In genomic region chr11:117384897-117385296, GRCm38 (mm10) we compare ENCODE assay signal across 8 mouse cellular contexts.
DNase-seq lines count a peak whose midpoint lies in the region; ATAC-seq and TF ChIP-seq lines count a peak whose summit lies in the region.

No protein-coding gene starts in this region.

- no peaks in the 10 kb centered on the region for H3K36me3 ChIP-seq in embryonic facial prominence, embryonic 13.5 days
- no peaks in the 10 kb centered on the region for H3K36me3 ChIP-seq in heart, adult 2 months (ENCODE audit: control insufficient read depth, insufficient read depth, low read length)
- H3K36me3 ChIP-seq in kidney, adult 2 months (ENCODE audit: control insufficient read depth, insufficient read depth, low read length), result no peaks in the 10 kb centered on the region
- no peaks in the 10 kb centered on the region for H3K36me3 ChIP-seq in limb, embryonic 11.5 days (ENCODE audit: control insufficient read depth, insufficient read depth, low read length)
- H3K36me3 ChIP-seq in midbrain, postnatal 0 days (ENCODE audit: insufficient read depth, low read length), result no peaks in the 10 kb centered on the region

- peak; percentile 82 for TF ChIP-seq EP300 in heart, adult 2 months (IDR thresholded peaks at IDR 0.05; ENCODE audit: insufficient read depth, low read depth, low read length)

- intact Hi-C loops in heart, adult 2 months (cut with DNase I), result loop anchor here (2.0 to 5.0 kb wide), 4 partner anchors 222 to 440 kb away; partner anchors contain the start of genes Afmid and Tnrc6c

- H3K4me2 ChIP-seq in embryonic facial prominence, embryonic 13.5 days, result peak overlapping the region; percentile 44
- no peak overlapping the region for H3K4me2 ChIP-seq in limb, embryonic 11.5 days (ENCODE audit: low read depth, severe bottlenecking)
- no peak overlapping the region for H3K4me2 ChIP-seq in midbrain, postnatal 0 days (ENCODE audit: low read depth, low read length, poor library complexity, severe bottlenecking)

- H3K27ac ChIP-seq in embryonic facial prominence, embryonic 13.5 days, result no peak overlapping the region
- no peak overlapping the region for H3K27ac ChIP-seq in heart, adult 2 months
- no peak overlapping the region for H3K27ac ChIP-seq in kidney, adult 2 months (ENCODE audit: insufficient read depth, low read depth, low read length)
- H3K27ac ChIP-seq in limb, embryonic 11.5 days (replicated peaks; ENCODE audit: low read depth, low read length), result no peak overlapping the region
- no peak overlapping the region for H3K27ac ChIP-seq in midbrain, postnatal 0 days (ENCODE audit: low read depth, low read length)

- no peak overlapping the region for H3K9ac ChIP-seq in embryonic facial prominence, embryonic 13.5 days
- H3K9ac ChIP-seq in heart, adult 2 months (ENCODE audit: low read depth, low read length), result no peak overlapping the region
- H3K9ac ChIP-seq in limb, embryonic 11.5 days (ENCODE audit: low read length), result no peak overlapping the region
- no peak overlapping the region for H3K9ac ChIP-seq in midbrain, postnatal 0 days (replicated peaks; ENCODE audit: low read length, poor library complexity, severe bottlenecking)

- TF ChIP-seq POLR2A in heart, adult 2 months (IDR thresholded peaks at IDR 0.05; ENCODE audit: insufficient read depth, low read depth, low read length), result no peak
- no peak for TF ChIP-seq POLR2A in kidney, adult 2 months (IDR thresholded peaks at IDR 0.05; ENCODE audit: low read depth, low read length)

- H3K4me1 ChIP-seq in embryonic facial prominence, embryonic 13.5 days, result peaks cover 32% of the 10 kb centered on the region
- H3K4me1 ChIP-seq in heart, adult 2 months (ENCODE audit: control insufficient read depth, insufficient read depth, low read length), result peaks cover 1% of the 10 kb centered on the region; the same call in 1 of the 2 replicates
- H3K4me1 ChIP-seq in kidney, adult 2 months (ENCODE audit: control insufficient read depth, insufficient read depth, low read length), result peaks cover 4% of the 10 kb centered on the region; the same call in 1 of the 2 replicates
- H3K4me1 ChIP-seq in limb, embryonic 11.5 days (ENCODE audit: control insufficient read depth, insufficient read depth, low read length), result peaks cover 10% of the 10 kb centered on the region; the same call in 1 of the 2 replicates
- 0 out of 2 replicates have a peak, but pooled peaks cover 10% of the 10 kb centered on the region for H3K4me1 ChIP-seq in midbrain, postnatal 0 days (ENCODE audit: insufficient read depth, low read length)

- H3K9me3 ChIP-seq in embryonic facial prominence, embryonic 13.5 days, result no peaks in the 10 kb centered on the region
- H3K9me3 ChIP-seq in limb, embryonic 11.5 days (ENCODE audit: control insufficient read depth, low read length), result no peaks in the 10 kb centered on the region
- H3K9me3 ChIP-seq in midbrain, postnatal 0 days (ENCODE audit: low read length), result no peaks in the 10 kb centered on the region

- no peak for ATAC-seq in embryonic facial prominence, embryonic 13.5 days (ENCODE audit: insufficient number of reproducible peaks, insufficient read depth, low FRiP score, low TSS enrichment, low read depth)
- no peak for ATAC-seq in limb, embryonic 11.5 days (ENCODE audit: insufficient number of reproducible peaks, low FRiP score, low TSS enrichment, low read depth)
- ATAC-seq in midbrain, postnatal 0 days (ENCODE audit: low FRiP score), result peak; percentile 27; the same call in 1 of the 2 replicates

- no peaks in the 10 kb centered on the region for H3K79me2 ChIP-seq in heart, adult 2 months (replicated peaks; ENCODE audit: control insufficient read depth, insufficient read depth, low read length)

- WGBS in embryonic facial prominence, embryonic 13.5 days, result 1% methylated on average over 16 of the region's 16 CpGs
- 3% methylated on average over 16 of the region's 16 CpGs for WGBS in heart, adult 2 months
- WGBS in kidney, adult 2 months, result under 1% methylated on average over 16 of the region's 16 CpGs
- WGBS in limb, embryonic 11.5 days, result 2% methylated on average over 16 of the region's 16 CpGs
- WGBS in midbrain, postnatal 0 days, result 2% methylated on average over 16 of the region's 16 CpGs

- H3K4me3 ChIP-seq in embryonic facial prominence, embryonic 13.5 days, result no peak overlapping the region
- peak overlapping the region; percentile 15; the same call in 1 of the 2 replicates for H3K4me3 ChIP-seq in heart, adult 2 months
- no peak overlapping the region for H3K4me3 ChIP-seq in kidney, adult 2 months (ENCODE audit: insufficient read depth, low read depth, low read length)
- H3K4me3 ChIP-seq in limb, embryonic 11.5 days (ENCODE audit: low read depth, low read length), result no peak overlapping the region
- no peak overlapping the region for H3K4me3 ChIP-seq in midbrain, postnatal 0 days (ENCODE audit: low read depth, low read length)

- TF ChIP-seq CTCF in heart, adult 2 months (IDR thresholded peaks at IDR 0.05), result no peak; the same call in 1 of the 2 replicates
- peak; percentile 84 for TF ChIP-seq CTCF in kidney, adult 2 months (conservative IDR thresholded peaks at IDR 0.05; ENCODE audit: insufficient read depth, insufficient read length, low read depth, low read length)
- peak; percentile 92 for TF ChIP-seq CTCF in midbrain, postnatal 0 days (IDR thresholded peaks at IDR 0.05)

- DNase-seq in 3134 (ENCODE audit: extremely low read depth, insufficient read length, low spot score), result peak; percentile 59
- DNase-seq in adrenal gland, postnatal 36 days, result peak; percentile 91 to 93
- peak; percentile 86 to 94 for DNase-seq in heart, adult 2 months
- peak; percentile 93 for DNase-seq in kidney, adult 2 months
- peak; percentile 97 for DNase-seq in limb, embryonic 11.5 days (ENCODE audit: low spot score)
- DNase-seq in midbrain, postnatal 0 days (ENCODE audit: low spot score), result peak; percentile 96
- peak; percentile 70 to 80 for DNase-seq in spleen, postnatal 10 days (ENCODE audit: low spot score in 2 of 2)

- peaks cover 41% of the 10 kb centered on the region for H3K27me3 ChIP-seq in embryonic facial prominence, embryonic 13.5 days
- H3K27me3 ChIP-seq in heart, adult 2 months (ENCODE audit: control insufficient read depth, insufficient read depth, low read length), result no peaks in the 10 kb centered on the region
- no peaks in the 10 kb centered on the region for H3K27me3 ChIP-seq in kidney, adult 2 months (replicated peaks; ENCODE audit: control insufficient read depth, insufficient read depth, low read length)
- H3K27me3 ChIP-seq in limb, embryonic 11.5 days (ENCODE audit: control insufficient read depth, insufficient read depth, low read length), result no peaks in the 10 kb centered on the region; the same call in 1 of the 2 replicates
- no peaks in the 10 kb centered on the region; the same call in 1 of the 2 replicates for H3K27me3 ChIP-seq in midbrain, postnatal 0 days (ENCODE audit: insufficient read depth, low read length)
